Mouse (Mus musculus): ENCODE results near the gene Gm973. TPM values are rescaled to one million over a fixed set of nuclear protein-coding genes. Genes with fewer than 3 reads are reported as not detected.

Gm973 gene
- polyA plus RNA-seq, 1 experiment, result 0.22 TPM

- Histone ChIP-seq H3K36me3 (ENCODE audit: control insufficient read depth, insufficient read depth, low read length) (no peaks in the 10 kb centered on the region), H3K27ac (ENCODE audit: insufficient read depth, low read depth, low read length) (no peak overlapping the region), H3K4me1 (ENCODE audit: control insufficient read depth, insufficient read depth, low read length) (no peaks in the 10 kb centered on the region), H3K27me3 (replicated peaks; ENCODE audit: control insufficient read depth, insufficient read depth, low read length) (no peaks in the 10 kb centered on the region), H3K4me3 (ENCODE audit: insufficient read depth, low read depth, low read length) (no peak overlapping the region)
- no peak for DNase-seq
- WGBS, result 41% methylated on average over 5 of the region's 5 CpGs
- TF ChIP-seq CTCF (conservative IDR thresholded peaks at IDR 0.05; ENCODE audit: insufficient read depth, insufficient read length, low read depth, low read length) (no peak), POLR2A (IDR thresholded peaks at IDR 0.05; ENCODE audit: low read depth, low read length) (no peak)
Observed at GRCm38 (mm10) chr1:59534976-59535810, 19.1 kb downstream of the Gm973 start.

GRCm38 (mm10) chr1:59538381-59538780 is 22.3 kb downstream of the Gm973 start:
- Histone ChIP-seq H3K36me3 (ENCODE audit: control insufficient read depth, insufficient read depth, low read length) (no peaks in the 10 kb centered on the region), H3K4me3 (ENCODE audit: insufficient read depth, low read depth, low read length) (no peak overlapping the region), H3K27me3 (replicated peaks; ENCODE audit: control insufficient read depth, insufficient read depth, low read length) (no peaks in the 10 kb centered on the region), H3K4me1 (ENCODE audit: control insufficient read depth, insufficient read depth, low read length) (no peaks in the 10 kb centered on the region), H3K27ac (ENCODE audit: insufficient read depth, low read depth, low read length) (no peak overlapping the region)
- TF ChIP-seq POLR2A (IDR thresholded peaks at IDR 0.05; ENCODE audit: low read depth, low read length) (no peak), CTCF (conservative IDR thresholded peaks at IDR 0.05; ENCODE audit: insufficient read depth, insufficient read length, low read depth, low read length) (no peak)
- DNase-seq, result no peak
- WGBS, result 88% methylated on average over 5 of the region's 5 CpGs

- Histone ChIP-seq H3K27me3 (replicated peaks; ENCODE audit: control insufficient read depth, insufficient read depth, low read length) (no peaks in the 10 kb centered on the region), H3K27ac (ENCODE audit: insufficient read depth, low read depth, low read length) (no peak overlapping the region), H3K36me3 (ENCODE audit: control insufficient read depth, insufficient read depth, low read length) (no peaks in the 10 kb centered on the region), H3K4me1 (ENCODE audit: control insufficient read depth, insufficient read depth, low read length) (no peaks in the 10 kb centered on the region), H3K4me3 (ENCODE audit: insufficient read depth, low read depth, low read length) (no peak overlapping the region)
- 68% methylated on average over 19 of the region's 19 CpGs for WGBS
- DNase-seq, result no peak
- TF ChIP-seq POLR2A (IDR thresholded peaks at IDR 0.05; ENCODE audit: low read depth, low read length), result no peak
- TF ChIP-seq CTCF (conservative IDR thresholded peaks at IDR 0.05; ENCODE audit: insufficient read depth, insufficient read length, low read depth, low read length), result no peak
Observed at GRCm38 (mm10) chr1:59540537-59541148, 24.6 kb downstream of the Gm973 start.

- no peak for TF ChIP-seq POLR2A (IDR thresholded peaks at IDR 0.05; ENCODE audit: low read depth, low read length)
- TF ChIP-seq CTCF (conservative IDR thresholded peaks at IDR 0.05; ENCODE audit: insufficient read depth, insufficient read length, low read depth, low read length), result no peak
- Histone ChIP-seq H3K4me1 (ENCODE audit: control insufficient read depth, insufficient read depth, low read length) (no peaks in the 10 kb centered on the region), H3K27ac (ENCODE audit: insufficient read depth, low read depth, low read length) (no peak overlapping the region), H3K36me3 (ENCODE audit: control insufficient read depth, insufficient read depth, low read length) (no peaks in the 10 kb centered on the region), H3K27me3 (replicated peaks; ENCODE audit: control insufficient read depth, insufficient read depth, low read length) (no peaks in the 10 kb centered on the region), H3K4me3 (ENCODE audit: insufficient read depth, low read depth, low read length) (no peak overlapping the region)
- 89% methylated on average over 16 of the region's 16 CpGs for WGBS
- DNase-seq, result no peak
Observed at GRCm38 (mm10) chr1:59541271-59542020, 25.4 kb downstream of the Gm973 start.

GRCm38 (mm10) chr1:59542231-59542630 is 26.2 kb downstream of the Gm973 start:
- Histone ChIP-seq H3K4me1 (ENCODE audit: control insufficient read depth, insufficient read depth, low read length) (no peaks in the 10 kb centered on the region), H3K27me3 (replicated peaks; ENCODE audit: control insufficient read depth, insufficient read depth, low read length) (no peaks in the 10 kb centered on the region), H3K27ac (ENCODE audit: insufficient read depth, low read depth, low read length) (no peak overlapping the region), H3K4me3 (ENCODE audit: insufficient read depth, low read depth, low read length) (no peak overlapping the region), H3K36me3 (ENCODE audit: control insufficient read depth, insufficient read depth, low read length) (no peaks in the 10 kb centered on the region)
- no peak for DNase-seq
- 70% methylated on average over 6 of the region's 6 CpGs for WGBS
- no peak for TF ChIP-seq CTCF (conservative IDR thresholded peaks at IDR 0.05; ENCODE audit: insufficient read depth, insufficient read length, low read depth, low read length)
- no peak for TF ChIP-seq POLR2A (IDR thresholded peaks at IDR 0.05; ENCODE audit: low read depth, low read length)

- Histone ChIP-seq H3K27me3 (replicated peaks; ENCODE audit: control insufficient read depth, insufficient read depth, low read length) (no peaks in the 10 kb centered on the region), H3K27ac (ENCODE audit: insufficient read depth, low read depth, low read length) (no peak overlapping the region), H3K4me1 (ENCODE audit: control insufficient read depth, insufficient read depth, low read length) (no peaks in the 10 kb centered on the region), H3K4me3 (ENCODE audit: insufficient read depth, low read depth, low read length) (no peak overlapping the region), H3K36me3 (ENCODE audit: control insufficient read depth, insufficient read depth, low read length) (no peaks in the 10 kb centered on the region)
- DNase-seq, result no peak
- no peak for TF ChIP-seq POLR2A (IDR thresholded peaks at IDR 0.05; ENCODE audit: low read depth, low read length)
- no peak for TF ChIP-seq CTCF (conservative IDR thresholded peaks at IDR 0.05; ENCODE audit: insufficient read depth, insufficient read length, low read depth, low read length)
- 76% methylated on average over 8 of the region's 8 CpGs for WGBS
Observed at GRCm38 (mm10) chr1:59543911-59544310, 27.8 kb downstream of the Gm973 start.

- DNase-seq, result no peak
- TF ChIP-seq POLR2A (IDR thresholded peaks at IDR 0.05; ENCODE audit: low read depth, low read length), result no peak
- no peak for TF ChIP-seq CTCF (conservative IDR thresholded peaks at IDR 0.05; ENCODE audit: insufficient read depth, insufficient read length, low read depth, low read length)
- Histone ChIP-seq H3K36me3 (ENCODE audit: control insufficient read depth, insufficient read depth, low read length) (no peaks in the 10 kb centered on the region), H3K27me3 (replicated peaks; ENCODE audit: control insufficient read depth, insufficient read depth, low read length) (no peaks in the 10 kb centered on the region), H3K4me3 (ENCODE audit: insufficient read depth, low read depth, low read length) (no peak overlapping the region), H3K4me1 (ENCODE audit: control insufficient read depth, insufficient read depth, low read length) (no peaks in the 10 kb centered on the region), H3K27ac (ENCODE audit: insufficient read depth, low read depth, low read length) (no peak overlapping the region)
- WGBS, result 93% methylated on average over 5 of the region's 5 CpGs
Observed at GRCm38 (mm10) chr1:59548486-59548885, 32.4 kb downstream of the Gm973 start.
